Mouse (Mus musculus) cerebellum, postnatal 36 days (tissue): ENCODE measurements at regions not wholly inside any gene's neighbourhood (a gene's known extent, or its start where the extent isn't known, plus 50 kb on each side); places are given as distances from the start of the nearest gene placed in this dataset.
A peak's percentile ranks its signal among the peaks of the same experiment; 100 is the strongest.

Experiments
- DNase-seq, 2 experiments: peaks; one replicate each; pipeline ENCODE4 v3.0.0; 2021 to 2022; ENCODE audit warnings: mixed read lengths in 2 of 2

DNA sequence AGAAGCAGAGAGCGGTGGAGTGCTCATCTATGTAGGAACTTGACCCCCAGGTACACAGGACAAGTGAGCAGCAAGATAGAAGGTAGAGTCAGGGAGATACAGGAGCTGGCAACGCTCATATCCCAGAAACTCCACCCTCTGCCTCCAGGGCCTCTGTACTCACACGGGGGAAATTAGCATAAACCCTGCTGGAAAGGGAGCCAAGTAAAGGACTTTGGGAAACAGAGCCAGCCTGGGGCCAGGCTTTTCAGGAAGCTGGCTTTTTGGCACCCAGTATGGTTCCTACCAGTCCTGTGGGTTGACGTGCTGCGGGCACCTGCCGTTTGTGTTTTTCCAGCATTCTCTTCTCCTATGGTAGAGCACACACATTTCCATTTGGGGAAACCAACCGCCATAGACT lies 128.2 kb upstream of the Hmga2 start:
- no peak for DNase-seq

DNA sequence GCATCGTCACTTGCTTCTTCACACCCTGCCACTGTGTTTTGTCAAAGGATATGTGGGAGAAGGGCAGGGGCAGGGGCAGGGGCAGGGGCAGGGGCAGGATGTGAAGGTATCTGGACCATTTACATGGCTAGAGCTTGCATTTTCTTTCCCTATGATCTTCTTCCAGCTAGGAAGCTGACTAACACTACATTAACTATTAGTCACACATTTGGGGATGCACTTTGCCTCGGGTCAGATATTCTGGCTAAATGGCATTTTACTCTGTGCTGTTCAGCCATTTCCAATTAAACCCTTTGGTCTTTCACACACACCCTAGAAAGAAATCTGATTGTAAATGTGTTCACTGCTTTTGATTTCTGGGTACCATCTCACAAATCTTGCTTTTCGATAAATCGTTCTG lies 126.9 kb upstream of the Hmga2 start:
- DNase-seq: no peak

DNA sequence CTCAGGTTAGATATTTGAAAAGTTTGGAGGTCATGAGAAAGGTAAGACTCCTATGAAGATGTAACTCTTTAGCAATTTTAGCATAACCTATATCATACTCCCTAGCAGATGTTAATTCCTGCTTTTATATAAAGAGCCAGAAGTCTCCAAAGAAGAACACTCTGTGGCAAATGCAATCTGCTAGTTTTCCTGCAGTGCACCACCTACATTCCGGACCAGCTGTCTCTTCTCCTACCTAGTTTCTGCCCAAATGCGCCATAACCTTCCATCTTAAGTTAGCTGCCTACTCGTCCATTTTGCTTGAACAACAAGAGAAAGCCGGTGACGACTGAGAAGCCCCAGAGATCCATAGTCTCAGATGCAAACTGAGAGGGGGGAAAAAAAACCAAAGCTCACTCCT lies 124.5 kb upstream of the Hmga2 start:
- no peak for DNase-seq

DNA sequence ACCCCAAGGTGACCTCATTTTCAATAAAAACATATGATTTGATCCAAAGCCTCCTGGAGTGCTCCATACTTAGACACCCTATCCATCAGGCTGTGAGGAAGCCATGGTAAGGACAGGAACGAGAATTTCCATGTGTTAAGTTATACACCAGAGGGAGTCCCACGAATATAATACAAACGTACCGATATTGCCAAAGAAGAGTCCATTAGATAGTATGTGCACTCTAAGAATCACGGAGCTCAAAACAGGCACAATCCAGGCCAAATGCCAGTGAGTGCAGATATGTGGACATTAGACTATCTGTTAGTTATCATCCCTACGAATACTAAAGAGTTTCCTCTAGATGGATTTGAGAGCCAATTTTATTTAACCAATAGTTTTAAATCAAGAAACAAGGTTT lies 123.3 kb upstream of the Hmga2 start:
- DNase-seq: no peak

DNA sequence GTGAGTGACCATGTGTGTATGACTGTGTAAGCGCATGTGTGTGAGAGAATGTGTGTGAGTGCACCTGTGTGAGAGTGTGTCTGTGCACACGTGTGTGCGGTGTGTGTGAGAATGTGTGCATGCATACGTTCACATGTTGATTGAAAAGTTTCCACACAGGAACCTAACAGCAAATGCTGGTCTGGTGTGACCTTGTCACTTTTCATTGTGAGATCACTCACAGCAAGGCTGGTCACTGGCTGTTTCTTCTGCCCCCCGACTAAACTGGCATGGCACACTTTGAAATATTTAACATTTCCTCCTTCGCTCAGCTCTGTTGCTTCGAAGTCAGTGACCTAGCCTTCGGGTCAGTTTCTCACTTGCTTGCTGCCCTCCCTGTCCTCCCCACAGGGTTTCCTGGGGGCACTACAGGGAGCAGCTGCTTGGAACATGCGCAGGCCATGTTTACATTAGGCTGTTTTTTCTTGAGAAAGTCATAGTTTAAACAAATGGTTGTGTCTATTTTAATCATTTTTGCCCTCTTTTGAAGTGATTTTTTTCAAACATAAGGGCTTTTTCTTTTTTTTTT lies 121.1 kb upstream of the Hmga2 start:
- DNase-seq: no peak

DNA sequence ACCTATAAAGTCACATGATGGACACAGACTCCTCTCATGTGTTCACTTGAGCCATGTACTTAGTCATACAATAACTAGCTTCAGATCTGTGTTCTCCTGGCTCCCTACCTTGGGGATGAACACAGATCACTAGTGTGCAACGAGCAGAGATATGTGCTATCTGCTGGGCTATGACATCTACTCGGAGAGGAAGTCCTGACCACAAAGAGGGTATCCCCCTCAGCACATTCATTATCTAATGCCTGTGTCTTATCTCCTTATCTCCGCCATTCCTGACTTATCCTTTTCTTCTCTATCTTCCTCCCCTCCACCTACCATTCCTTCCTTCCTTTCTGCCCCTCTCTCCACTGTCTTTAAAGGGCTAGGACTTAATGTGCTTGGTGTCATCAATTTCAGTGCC lies 118.9 kb upstream of the Hmga2 start:
- DNase-seq: no peak

DNA sequence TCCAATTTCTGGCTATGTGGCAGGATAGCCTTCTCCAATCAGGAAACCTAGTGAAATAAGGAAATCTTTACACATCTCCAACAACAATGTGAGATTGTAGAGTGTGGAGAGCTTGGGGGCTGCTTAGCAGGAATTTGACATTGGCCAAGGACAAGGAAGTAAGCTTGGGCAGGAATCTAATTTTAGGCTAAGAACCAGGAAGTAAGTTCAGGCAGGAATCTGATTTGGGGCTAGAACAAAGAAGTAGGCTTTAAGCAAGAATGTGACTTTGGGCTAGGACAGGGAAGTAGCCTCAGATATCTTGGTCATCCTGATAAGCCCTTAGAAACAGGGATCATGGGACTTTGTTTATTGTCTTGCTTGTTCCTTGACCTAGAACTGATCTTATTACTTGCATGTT lies 117.6 kb upstream of the Hmga2 start:
- DNase-seq: no peak

DNA sequence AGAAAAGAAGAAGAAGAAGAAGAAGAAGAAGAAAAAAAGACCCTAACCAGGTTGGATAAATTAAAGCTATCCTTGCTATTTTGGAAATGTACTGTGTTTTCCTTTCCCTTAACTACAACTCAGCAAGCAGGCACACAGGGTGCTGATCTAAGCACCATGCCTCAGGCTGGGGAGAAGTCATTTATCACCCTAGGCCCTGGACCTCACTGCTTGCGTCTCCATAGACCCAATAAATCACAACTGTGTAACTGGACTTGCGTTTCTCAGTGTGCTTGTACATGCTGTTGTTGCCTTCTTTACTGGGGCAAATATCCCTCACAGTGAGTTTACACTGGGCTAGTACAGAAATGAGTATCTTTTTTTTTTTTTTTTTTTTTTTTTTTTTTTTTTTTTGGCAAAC lies 113.4 kb upstream of the Hmga2 start:
- no peak for DNase-seq

DNA sequence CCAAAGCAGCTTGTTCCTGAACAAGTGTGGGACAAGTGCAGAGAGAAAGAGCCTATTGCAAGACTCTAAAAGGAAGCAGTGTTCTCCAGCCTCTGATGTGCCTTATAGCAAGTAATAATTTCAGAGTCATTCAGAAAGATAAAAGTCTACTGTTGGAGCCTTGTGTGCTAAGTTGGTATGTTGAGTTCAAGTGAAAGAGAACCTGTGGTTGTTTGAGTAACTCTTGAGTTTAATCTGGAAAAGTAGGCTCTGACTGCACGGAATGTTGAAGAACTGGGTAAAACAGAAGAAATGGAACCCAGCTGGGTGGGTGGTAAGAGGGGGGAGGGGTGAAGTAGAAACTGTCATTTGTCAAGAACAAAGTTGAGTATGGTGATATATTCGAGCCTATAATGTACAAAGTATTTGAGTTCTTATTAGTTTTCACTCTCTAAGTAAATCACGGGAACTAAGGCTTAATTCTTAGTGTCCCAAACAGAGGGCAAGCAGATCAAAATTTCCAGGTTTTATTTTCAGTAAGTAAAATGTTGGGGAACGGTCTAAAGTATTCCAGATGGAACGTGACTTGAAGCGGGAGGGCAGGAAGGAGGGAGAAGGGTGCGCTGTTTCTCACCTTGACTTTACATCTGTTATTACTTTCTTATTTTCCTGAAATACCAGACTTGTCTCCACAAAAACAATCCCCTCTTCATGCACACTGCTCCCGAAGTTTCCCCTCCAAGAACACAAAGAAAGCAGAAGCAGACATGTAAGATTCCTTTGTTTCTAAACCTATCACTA lies 111.8 kb upstream of the Hmga2 start:
- DNase-seq: no peak

DNA sequence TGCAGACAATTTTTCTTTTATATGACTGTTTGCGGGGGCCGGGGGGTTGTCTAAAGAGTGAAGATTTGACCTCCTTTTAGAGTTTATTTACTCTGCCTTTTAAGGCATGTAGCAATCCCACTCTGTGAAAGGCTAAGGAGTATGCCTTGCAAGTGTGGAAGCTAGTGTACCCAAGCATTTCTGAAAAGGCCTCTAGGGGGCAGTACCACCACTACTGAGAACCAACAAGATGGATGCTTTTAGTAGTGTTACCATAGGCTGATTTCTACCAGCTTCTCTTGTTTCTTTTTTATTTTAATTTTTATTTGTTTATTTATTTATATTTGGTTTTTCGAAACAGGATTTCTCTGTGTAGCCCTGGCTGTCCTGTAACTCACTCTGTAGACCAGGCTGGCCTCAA lies 110.9 kb upstream of the Hmga2 start:
- peak; percentile 26 to 41 for DNase-seq

DNA sequence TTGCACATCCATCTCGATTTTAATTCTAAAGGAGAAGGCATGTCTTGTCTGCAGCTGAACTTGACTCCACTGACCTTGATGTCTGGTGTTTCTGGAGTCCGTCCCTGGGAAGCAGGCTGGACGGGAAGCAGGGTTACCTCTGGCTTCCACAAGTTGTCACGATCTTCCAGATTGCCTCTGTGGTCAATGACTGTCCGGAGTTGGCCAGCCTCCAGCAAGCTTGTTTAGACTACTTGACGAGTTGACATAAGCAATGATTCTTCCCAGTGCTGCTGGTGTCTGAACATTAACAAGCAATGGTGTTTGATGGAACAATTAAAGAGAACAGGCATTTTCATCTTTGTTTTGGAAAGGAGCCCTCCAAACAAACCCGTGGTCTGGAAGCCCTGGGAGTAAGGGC lies 106.2 kb upstream of the Hmga2 start:
- DNase-seq: no peak

DNA sequence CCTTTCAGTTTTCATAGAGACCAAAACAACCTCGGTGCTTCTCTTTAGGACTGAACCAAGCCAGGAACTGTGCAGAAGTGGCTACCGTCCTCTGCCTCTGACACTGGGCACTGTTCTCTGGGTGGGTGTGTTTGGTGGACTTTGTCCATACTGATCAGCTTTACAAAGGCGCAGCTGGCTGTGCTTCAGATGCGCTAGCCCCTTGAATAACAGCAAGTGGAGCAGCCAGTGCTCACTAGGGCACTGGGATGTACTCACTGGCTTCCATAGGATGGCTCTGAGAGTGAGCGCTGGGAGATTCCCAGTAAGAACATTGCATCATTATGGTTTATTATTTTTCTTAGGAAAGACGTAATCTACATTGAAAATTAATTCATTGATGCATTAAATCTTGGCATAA lies 105.3 kb upstream of the Hmga2 start:
- no peak for DNase-seq

DNA sequence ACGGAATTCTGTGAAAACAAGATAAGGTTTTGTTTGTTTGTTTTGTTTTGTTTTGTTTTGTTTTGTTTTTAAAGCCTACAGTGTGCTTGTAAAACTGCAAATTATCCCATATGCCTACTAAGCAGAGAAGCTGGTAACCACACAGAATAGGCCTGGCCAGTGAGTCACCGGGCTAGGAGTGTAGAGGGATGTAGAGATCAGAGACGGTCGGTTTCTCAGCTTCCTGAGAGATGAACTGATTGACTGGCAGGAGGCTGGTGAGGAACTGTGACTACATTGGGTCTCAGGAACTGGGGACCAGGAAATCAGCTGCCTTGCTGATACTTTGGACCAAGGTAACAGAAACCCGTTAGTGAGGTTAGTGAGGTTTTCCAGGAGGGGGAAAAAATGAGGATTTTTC lies 100.6 kb upstream of the Hmga2 start:
- DNase-seq: no peak

DNA sequence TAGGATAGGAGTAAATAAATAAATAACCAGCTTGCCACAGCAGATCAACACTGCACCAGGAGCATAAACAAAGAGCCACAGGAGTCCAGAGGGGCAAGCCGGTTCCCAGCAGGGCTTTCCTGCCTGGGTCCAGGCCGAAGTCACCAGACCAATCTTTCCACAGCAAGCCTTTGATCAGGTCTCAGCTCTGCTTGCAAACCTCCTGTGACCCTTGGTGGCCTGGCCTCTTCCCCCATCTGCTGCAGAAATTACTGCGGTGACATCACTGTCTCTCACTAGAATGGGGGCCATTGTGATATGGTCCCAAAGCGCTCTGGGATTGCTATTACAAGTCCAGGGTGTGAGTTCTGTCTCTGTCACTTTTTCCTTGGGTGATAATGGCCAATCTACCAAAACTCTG lies 99.9 kb upstream of the Hmga2 start:
- no peak for DNase-seq

DNA sequence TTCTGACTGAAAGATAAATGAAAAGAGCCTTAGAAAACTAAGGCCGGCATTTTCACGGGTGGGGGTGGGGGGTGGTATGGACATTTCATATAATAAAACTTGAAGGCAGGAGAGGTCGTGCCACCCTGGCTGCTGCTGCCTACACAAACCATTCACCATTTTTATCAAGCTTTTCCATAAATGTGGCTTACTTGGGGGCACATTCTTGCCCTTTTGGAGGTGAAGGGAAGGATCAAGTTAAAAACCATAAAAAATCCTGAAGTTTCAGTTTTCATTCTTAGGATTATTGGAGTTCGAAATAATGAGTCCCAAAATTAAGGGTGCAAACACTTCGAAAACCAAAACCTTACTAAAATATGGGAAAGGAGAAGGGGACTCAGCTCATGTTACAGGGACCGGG lies 95.1 kb upstream of the Hmga2 start:
- no peak for DNase-seq

DNA sequence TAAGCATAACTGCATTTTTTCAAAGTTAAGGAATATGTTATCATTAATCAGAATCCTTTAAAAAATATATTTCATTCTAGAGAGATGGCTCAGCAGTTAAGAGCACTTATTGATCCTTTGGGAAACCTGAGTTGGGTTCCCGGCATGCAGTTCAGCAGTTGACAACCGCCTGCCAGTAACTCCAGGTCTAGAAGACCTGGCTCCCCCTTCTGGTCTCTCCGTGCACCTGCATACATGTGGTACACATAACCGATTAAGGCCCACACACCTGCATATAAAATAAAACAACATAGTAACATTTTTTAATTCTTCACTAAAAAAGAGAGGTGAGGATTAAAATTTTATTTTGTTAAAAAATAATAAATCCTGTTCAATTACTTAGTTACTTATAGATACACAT lies 89.7 kb upstream of the Hmga2 start:
- DNase-seq: no peak

DNA sequence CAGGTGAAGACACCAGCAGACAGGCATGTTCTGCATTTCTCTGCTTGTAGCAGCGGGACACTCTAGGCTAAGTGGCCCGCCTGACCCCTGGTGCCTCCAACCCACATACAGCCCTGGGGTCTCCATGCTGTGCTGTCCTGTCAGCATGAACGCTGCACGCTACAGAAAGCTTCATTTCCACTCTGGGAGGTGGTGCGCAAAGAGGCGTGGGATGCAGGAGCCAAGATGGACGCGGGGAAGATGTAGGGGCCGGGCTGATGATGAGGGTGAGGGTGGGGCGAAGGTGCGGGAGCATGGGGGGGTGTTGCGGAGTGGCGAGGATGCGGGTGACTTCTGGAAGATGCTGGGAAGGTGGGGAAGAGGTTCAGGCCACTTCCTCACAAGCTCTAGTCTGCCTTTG lies 88.6 kb upstream of the Hmga2 start:
- DNase-seq: no peak

DNA sequence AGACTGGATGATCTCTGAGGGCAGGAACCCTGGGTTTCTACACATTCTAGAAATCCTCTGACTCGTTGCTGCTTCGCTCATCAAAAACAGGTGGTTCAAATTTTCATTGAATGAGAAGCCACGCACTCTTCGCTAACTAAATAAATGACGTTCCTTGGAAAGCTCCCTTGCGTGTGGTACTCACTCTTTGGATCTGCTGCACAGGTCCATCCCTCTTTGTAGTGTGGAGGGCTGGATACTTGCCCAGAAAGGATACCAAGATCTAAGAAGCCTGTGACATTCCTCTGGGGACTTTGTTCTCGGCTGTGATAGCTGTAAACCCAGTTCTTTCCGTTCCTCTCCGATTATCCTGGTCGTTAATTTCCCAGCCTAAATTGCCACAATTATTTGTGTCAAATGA lies 87.7 kb upstream of the Hmga2 start:
- DNase-seq: no peak

DNA sequence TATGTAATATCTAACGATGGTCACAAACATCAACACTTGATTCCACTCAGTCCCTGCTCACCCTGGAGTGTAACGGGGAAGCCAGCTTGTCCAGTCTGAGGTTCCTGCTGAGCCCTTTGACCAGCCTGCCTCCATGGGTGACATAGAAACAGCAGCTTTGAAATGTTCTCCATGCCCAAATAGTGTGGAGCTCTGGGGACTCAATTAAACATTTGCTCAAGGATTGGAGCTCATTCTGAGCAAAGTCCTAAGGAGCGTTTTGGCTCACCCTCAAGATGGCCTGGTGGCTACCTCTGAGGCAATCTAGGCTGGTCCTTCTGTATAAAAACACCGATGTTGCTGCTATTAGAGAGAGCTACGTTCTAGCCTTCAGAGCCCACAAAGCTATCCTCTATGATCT lies 85.6 kb upstream of the Hmga2 start:
- DNase-seq: no peak

DNA sequence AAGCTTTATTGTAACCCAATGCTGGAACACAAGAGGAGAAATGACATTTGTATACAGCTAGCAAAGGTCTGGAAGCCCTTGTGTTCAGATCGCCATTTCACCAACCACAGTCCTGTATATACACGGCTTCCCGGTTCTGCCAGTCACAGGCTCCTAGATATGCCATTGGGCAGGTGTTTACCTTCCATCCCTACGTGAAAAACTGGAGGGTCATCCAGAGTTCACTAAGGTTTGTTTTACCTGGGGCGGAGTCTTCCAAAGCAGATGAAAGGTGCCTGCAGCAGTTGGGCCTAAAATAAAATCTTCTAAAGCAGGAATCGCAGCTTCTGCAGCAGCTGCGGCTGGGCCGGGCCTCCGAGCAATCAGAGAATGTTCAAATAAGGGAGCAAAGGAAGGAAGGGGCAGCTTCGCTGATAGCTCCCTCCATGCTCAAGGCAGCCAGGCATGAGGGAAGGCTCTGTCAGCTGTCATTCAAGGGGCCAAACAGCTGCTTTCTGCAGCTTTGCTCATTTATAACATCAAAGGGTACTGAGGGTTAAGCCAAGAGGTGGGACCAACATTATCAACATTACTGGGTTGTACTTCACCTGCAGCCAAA lies 81.7 kb upstream of the Hmga2 start:
- DNase-seq: no peak

DNA sequence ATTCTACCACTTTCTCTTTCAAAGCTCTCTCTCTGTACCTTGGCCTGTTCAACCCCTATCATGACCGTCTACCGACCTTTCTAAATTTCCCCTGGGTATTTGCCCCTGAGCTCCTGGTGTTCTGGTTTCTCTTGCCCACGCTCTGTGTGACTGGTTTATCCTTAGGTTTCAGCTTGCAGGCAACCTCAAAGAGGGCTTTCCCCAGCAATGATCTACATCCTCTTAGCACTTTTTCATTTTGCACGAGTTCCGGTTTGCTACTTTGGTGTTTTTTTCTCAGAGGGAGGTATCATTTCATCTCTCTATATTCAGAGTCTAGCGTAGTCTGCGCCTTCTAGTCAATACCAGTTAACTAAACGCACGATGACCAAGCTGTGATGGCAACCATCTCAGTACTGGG lies 79.8 kb upstream of the Hmga2 start:
- DNase-seq: no peak

DNA sequence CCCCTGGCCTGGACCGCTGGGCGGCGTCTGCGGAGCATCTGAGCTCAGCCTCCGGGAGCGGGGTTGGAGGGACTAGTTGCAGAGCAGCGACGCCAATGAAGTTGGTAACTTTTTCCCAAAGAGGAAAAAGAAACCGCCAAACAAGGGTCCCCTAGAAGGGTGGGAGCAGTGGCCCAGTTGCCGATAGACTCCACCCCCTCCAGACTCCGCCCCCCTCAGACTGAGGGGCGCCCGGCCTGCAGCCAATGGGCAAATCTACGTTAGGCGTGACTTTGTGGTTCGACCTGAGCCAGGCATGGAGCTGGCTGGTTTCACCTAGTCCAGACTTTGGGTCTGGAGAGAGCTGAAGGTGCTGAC lies 76.8 kb upstream of the Hmga2 start:
- DNase-seq: no peak

DNA sequence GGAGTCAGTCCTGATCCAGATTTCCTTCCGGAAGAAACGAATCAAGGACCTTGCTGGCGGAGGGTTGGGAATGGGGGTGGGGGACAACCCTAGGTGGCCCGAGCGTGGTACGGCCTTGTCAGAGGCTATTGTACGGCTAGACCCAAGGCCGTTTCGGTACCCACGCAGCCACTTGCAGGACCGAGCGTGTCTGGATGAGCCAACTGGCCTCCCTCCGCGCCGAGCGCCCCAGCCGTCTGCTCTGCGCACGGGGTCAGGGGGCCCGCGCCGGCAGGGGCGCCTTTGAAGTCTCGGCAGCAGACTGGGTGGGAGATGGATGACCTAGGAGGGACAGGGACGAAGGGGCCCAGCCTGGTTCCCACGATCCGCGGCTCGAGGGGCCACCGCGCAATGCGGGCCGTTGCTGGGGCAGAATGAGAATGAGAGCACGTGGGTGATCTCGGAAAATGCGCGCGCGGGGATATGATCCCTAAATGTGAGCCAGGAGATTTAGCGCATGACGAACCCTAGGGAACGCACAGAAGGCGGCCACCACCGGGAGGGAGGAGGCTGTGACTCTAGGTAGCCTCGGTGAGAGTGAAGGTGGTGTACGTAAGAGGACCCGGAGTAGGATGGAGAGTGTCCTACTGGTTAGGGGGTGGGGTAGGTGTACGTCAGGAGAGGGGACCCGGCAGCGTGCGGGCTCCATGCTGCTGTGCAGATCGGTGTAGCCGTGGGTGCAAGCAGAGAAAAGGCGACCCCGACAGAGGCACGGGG lies 76.2 kb upstream of the Hmga2 start:
- DNase-seq: peak in 1 of 2 experiments; percentile 7

DNA sequence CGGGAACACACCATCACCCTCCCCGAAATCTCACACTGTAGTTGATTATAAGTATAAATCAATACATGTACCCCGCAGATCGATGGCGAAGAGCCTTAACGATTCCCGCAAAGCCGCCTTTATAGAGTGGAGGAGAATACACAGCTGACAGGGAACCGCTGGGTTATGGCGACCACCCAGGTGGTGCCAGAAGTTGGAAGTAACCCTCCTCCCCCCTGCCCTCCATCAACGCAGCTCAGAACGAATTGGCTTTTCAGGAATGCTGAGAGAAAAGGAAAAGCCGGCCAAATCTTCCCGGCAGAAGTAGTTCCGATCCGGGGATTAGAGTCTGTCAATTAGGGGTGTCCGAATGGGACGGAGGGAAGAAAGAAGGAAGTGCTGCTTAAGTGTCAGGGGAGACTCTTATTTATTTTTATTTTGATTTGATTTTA lies 75.6 kb upstream of the Hmga2 start:
- peak in 1 of 2 experiments; percentile 4 for DNase-seq
